Mouse (Mus musculus): ENCODE measurements around the gene Prkag2.
"Not testable (repeated sequence)": the region's sequence is repeated elsewhere in the genome, so short reads cannot be mapped to it uniquely, and the experiment has no call there.

Gene Prkag2

DNA sequence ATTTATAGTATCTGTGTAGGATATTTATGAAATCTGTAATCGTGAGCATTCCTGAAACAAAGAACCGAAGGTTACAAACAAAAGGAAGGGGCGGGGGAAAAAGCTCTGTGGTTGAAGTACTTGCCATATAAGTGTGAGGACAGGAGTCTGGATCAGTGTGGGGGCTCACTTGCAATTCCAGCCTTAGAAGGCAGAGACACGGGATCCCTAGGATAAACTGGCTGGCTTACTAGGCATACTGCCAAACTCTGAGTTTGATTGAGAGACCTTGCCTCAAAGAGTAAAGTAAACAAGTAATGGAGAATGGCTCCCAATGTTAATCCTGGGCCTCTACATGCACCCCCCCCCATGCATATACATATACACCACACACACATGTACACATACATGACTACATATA lies 221.7 kb downstream of the Prkag2 start:
- intact Hi-C loops (cut with DNase I) = no loop called here

DNA sequence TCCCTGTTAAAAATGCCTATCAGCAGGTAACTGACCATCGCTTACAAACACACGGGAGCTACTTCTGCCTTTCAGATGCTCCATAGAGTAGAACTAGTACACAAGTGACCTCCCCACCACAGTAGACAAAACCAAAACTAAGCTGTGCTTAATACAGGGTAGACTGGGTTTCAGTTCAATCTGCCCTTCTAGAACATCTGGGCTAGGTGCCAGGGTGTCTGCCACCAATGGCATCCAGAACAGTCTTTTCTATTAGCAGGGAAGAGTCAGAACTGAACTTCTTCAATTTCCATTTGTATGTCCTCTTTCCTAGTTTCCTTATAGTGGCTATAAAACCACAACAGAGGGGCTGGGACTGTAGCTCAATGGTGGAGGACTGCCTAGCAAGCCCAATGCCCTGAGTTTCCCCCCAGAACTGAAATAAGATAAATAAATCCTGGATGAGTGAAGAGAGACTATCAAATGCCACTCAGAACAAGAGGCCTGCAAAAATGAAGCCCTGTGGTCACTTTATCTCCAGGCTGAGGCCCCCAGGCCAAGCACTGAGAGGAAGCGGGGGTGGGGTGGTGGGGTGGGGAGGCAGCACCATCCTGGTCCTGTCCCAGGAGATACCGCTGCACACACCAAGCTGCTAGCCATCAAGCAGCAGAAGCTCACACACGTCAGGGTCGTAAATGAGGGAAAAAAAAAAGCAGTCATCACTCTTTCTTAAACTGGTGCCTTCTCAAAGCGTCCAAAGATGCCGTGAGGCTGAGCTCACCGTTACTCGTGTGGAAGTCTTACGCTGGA lies 222.4 kb downstream of the Prkag2 start:
- intact Hi-C loops (cut with DNase I) = no loop called here

DNA sequence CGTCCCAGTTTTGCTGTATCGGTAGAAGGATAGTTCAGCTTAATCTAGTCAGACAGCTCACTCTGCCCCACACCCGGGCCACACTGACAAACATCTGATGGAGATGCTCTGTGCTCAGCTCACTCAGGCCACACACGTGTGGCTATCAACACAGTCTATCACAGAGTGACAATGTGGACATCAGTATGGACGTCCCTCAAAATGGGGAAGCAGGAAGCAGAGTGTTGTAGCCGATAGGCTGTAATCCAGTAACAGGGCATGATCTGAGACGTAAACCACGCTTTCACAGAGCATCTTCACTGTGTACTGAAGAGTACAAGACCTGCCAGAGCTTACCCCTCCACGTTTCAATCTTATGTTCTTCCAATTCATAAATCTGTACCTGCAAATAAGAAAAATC lies 223.8 kb downstream of the Prkag2 start:
- intact Hi-C loops (cut with DNase I) = no loop called here

DNA sequence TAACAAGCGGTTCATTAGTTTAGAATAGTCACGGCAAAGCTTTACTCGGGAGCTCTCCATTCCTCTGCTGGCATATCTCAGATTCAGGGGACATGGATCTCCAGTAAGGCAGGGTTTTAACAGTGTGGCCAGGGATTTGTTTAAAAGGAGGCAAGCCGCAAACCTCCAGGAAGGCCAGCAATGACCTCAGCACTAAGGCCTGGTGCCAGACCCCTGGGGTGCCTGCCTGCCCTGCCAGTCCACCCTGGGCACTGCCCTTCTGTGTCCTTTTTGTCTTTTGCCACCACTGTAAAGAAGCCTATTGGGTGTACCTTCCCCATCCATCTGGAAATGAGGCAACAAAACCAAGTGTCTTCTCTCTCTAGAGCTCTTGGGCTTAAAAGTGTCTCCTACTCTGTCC lies 226.3 kb downstream of the Prkag2 start:
- intact Hi-C loops (cut with DNase I) = no loop called here

DNA sequence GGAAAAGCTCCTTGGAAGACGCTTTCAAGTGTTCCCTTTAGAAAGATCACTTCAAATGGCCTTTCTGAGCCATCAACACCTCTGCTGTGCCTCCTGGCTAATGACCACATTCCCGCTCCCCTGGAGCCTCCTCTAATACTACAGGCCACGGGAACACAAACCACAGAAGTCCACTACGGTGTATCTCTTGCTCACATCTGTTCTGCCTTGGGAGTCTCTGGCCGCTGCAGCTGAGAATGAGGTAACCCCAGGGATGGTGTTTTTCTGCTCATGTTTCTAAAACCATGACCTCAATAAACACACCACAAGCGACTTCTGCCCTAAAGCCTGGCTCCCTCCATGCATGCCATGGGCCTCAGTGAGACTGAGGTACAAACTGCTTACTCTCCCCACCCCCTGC lies 227.2 kb downstream of the Prkag2 start:
- intact Hi-C loops (cut with DNase I) = no loop called here

DNA sequence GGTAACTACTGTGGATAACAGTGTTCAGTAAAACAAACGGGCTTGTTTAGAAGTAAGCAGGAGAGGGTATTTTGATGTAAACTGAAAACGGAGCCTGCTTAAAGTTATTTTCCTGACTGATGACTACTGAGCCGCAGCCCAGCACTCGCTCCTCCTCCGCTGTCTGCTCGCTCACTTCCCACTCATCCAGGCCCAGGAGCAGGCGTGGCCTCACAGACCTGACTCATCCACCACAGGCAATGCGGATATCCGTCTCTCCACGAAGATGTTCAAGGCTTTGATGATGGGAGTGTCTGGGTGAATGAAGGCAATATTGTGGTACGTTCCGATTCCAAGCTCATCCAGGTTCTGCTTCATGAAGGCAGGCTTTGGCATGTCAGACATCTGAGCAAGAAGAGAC lies 229.2 kb downstream of the Prkag2 start:
- intact Hi-C loops (cut with DNase I) = no loop called here

DNA sequence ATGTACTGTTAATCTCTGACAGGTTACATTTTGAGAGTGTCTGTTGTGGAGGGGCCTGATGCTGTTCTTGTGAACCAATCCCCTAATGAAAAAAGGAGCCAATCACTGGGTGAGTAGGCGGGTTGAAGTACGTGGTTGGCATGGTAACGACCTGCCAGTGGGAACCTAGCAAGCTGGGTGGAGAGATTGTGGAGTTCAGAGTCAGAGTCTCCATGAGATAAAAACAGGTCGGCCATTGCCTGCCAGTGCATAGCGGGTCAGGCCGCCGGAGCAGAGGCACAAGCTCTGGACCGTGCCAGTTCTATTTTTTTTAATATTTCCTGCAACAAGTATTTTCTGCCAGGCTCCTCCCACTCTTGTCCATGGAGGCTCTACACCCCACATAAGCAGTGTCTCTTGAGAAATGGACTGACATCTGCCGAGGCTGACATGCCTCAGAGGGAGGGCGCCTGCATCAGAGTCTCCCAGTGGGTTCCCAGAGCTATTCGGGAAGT lies 230.6 kb downstream of the Prkag2 start:
- intact Hi-C loops (cut with DNase I) = no loop called here

DNA sequence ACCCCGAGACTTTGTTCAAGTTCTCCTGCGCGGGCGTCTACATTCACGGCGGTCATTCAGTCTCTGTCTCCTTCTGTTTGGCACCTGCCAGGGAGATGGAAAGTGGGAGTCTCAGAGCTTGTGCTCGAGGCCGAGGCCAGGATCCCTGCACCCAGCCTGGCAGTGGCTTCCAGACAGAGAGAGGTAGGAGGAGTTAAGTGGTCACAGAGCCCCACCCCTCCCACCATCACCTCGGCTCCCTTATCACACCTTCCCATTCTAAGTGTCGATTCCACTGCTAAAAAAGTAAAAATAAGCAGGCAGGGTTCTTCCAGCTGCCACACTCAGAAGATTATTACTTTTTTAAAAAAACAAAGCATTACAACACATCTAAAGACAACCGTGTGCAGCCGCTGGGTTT lies 236.6 kb downstream of the Prkag2 start:
- intact Hi-C loops (cut with DNase I) = no loop called here

DNA sequence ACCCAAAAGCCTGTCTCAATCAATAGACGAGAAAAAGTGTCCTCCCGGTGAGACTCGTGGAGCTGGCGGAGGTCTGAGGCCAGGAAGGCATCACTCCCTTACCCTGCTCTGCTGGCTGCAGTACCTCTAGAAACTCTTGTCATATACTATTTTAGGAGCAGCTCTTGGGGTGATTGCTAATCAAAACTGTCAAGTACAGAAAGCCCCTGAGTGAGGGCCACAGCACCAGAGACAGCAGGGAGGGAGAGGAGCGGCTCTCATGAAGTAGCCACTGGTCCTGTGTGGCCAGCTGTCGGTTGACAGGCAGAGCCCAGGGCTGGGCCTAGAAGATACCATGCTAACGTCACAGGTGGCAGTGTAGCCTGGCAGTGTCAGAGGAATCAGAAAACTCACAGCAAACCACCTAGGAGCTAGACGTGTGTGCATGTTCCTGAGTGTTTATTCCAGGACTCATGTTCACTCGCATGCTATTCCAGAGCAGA lies 239.0 kb downstream of the Prkag2 start:
- intact Hi-C loops (cut with DNase I) = no loop called here

DNA sequence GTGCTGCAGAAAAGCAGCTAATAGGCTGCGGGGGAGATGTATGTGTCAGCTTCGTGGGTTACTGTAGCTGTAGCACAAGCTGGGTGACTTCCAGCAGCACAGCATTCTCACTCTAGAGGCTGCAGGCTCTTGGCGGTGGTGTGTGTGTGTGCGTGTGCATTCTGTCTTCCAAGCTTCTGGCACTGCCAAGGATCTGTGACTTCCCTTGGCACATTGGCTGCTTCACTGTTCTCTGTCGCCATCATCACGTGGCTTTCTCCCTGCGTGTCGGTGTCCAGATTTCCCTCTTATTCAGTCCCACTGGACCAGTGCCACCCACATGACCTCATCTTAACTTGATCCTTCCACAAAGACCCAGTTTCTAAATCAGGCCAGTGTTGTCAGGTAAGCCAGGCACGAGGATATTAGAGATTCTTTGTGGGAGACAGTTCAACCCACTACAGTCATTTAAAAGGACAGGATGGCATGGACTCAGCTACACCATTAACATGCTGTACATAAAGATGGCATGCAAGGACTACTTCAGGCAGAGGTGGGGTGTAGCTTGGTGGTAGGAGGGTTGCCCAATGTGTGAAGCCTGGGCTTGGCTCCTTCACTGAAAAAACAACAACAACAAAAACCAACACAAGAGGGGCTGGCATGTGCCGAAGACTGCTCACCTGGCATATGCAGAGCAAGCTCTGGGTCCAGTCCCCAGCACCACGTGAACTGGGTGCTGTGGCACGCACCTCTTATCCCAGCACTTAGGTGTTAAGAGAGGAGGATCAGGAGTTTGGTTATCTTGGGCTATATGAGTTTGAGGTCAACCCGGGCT lies 239.6 kb downstream of the Prkag2 start:
- intact Hi-C loops (cut with DNase I) = no loop called here

DNA sequence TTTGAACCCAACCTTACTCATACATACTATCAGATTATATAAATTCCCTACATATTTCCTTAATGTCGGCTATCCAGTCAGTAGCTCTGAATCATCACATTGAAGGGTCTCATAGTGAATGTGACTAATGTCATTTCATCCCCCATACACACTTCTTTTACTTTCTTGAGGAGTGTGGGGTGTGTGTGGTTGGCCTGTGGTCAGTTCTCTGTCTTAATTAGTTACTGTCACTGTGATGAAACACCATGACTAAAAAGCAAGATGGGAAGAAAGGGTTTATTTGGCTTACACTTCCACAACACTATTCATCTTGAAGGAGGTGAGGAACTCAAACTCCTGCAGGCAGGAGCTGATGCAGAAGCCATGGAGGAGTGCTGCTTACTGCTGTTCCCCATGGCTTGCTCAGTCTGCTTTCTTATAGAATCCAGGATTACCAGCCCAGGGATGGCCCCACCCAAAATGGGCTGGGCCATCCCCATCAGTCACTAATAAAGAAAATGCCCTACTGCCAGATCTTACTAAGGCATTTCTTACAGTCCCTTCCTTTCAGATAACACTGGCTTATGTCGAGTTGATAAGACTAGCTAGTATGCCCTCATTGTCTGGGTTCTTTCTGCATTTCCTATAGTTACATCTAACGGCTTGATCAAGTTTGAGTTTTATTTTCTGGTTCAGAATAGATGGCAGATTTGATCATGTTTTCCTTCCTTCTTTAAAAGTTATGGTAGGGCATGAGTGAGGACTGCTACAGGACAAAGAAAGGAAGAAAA lies 240.5 kb downstream of the Prkag2 start:
- intact Hi-C loops (cut with DNase I) = no loop called here

DNA sequence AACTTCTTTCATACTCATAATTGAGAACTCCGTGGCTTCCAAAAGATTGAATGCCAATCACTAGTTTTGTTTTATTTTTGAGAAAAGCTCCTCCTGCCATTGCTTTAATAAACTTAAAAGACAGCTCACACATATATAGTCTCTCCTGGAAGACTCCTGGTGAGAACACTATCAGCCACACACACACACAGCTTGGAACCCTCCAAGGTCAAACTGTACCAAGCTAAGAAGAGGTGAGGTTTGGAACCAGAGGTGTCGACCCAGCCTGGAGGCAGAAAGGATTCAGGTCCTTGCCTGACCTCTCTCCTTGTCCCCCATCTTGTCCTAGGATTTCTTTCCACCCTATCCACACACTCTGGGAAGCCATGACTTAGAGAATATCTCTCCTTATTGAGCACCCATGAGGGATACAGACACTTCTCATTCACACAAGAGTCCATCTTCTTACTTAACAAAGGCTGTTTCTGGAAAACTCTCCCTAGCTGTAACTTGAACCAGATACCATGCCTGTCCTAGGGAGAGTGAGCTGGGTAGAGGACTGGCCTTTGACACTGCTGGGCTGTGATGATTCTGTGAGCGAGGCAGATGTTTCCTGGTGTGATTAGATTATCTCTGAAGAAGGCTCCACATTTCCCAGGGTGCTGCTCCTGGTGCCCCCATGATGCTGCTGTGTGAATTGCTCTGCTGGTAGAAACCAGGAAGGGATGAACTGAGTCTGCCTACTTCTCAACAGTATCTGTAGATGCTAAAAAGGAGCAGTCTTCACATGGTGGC lies 245.4 kb downstream of the Prkag2 start:
- intact Hi-C loops (cut with DNase I) = no loop called here

DNA sequence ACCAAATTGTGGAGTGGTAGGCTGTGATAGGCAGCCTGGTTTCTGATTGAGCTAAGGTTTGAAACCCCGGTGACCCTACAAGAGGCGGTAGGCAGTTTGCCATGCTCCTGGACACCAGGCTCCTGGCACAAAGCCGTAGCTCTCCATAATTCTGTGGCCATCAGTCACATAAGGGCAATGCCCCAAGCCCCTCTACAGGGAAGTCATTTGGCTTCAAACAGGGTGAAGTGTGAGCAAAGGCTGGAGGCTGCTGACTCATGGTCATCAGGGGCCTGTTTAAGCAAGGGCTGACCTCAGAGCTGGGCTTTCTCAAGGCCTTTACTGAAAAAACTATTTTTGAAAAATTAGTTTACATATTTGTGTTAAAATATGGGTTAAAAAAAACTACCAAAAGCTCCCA lies 246.2 kb downstream of the Prkag2 start:
- intact Hi-C loops (cut with DNase I) = no loop called here

DNA sequence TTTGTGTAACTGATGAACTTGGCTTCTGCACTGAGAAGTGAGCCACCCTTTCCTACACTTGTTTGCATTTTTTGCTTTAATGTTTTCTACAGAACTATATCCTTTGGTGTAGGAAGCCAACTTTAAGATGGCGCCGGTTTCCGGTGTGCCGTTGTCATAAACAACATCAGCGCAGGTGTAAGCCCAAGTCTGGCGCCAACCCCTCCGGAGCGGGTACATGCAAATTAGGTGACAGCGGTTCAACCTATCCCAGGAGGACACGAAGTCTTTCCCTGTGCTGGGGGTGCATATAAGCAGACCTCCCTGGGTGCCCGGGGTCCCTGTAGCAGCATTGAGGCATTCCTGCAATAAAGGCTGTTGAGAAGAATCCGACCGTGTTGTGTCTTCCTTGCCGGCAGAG lies 252.2 kb downstream of the Prkag2 start:
- intact Hi-C loops (cut with DNase I) = not testable (repeated sequence)

DNA sequence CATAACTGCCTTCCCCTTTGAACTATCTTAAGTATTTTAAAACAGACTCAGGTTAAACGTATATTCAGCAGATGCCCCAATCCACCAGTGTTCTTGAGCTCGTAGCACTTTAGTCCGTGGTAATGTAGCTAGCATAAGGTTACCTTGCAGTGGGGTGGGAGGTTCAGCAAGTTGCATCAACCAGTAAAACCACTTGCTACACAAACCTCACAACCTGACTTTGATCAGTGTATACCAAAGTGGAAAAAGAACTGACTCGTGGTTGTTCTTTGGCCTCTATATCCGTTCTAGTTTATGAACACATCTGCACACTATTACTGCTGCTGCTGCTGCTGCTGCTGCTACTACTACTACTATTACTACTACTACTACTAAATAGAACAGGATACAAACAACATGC lies 256.6 kb downstream of the Prkag2 start:
- intact Hi-C loops (cut with DNase I) = no loop called here

DNA sequence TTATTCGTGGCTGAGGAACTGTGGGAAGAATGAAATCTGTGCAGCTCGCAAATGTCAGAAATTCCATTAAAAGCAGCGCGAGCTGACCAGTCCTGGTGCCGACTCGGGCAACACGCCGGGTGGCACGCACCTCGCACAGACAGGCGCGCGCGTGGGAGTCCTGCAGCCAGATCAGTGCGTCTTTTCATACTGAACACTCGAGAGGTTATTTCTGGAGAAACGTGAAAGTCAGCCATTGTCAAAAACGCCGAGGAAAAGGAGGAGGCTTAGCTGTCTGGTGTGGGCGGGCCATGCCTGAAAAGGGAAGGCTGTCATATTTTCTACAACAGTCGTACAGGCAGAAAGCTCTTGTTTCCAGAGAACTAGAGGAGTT lies 257.4 kb downstream of the Prkag2 start:
- intact Hi-C loops (cut with DNase I) = no loop called here

DNA sequence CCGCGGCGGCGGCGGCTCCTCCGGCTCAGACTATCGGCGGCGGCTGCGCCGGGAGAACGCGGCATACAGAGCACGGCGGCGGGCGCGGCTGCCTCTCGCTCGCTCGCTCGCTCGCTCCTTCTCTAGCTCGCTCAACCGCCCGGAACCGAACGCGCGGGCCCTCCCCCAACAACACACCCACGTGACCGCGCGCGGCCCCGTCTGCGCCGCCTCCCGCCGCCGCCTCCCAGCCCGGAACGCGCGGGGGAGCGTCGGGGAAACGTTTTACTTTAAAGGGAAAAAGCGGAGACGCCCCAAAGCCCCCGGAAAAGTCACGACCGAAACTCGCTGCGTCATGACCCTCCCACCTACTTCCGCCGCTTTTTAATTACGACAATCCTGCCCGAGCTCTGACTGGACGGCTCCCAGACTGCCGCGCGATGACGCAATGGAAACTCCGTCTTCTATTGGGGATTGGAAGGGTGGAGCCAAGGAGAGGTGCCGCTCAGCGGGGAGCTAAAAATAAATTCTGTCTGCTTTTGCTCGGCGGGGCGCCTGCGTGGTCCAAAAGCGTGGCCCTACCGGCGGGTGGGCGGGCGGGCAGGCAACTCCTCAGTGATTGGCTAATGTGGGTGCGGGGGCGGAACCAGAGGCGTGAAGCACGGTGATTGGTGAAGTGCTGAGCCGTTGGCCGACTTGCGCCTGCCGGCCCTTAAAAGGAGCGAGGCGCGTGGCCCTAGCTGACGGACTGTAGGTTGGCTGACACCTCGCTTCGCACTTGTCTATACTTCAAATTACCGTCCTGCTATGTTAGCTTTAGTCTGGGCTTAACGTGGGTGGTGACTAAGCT lies 258.0 kb downstream of the Prkag2 start, which contains the start of gene Rheb:
Gene Rheb (minus strand): TSS at position 351 of the 829 bp plus-strand sequence.
- intact Hi-C loops (cut with DNase I) = no loop called here

DNA sequence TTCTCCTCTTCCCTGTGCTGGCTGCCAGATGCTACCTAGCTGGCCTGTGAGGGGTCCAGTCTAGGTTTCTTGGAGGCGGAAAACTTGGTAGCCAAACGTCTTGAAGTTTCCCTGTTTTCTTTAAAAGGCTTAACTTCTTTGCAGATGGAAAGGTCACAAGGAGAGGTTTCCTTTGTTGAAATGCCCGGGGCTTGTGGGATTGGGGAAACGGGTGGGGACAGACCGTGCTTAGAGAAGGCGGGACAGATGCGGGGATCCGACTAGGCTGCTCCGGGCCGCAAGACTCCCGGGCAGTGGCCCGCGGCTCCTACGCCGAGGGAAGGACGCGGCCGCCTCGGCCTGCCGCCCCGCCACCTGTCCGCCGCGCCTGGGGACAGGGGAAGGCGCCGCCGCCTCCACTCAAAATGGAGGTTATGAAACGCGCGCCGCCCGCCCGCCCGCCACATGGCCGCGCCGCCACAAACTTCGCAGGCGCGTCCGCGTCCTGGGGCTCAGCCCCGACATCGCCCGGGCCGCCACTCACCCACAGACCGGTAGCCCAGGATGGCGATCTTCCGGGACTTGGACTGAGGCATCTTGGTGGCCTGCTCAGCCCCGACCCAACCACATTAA lies 258.7 kb downstream of the Prkag2 start:
- intact Hi-C loops (cut with DNase I) = no loop called here

DNA sequence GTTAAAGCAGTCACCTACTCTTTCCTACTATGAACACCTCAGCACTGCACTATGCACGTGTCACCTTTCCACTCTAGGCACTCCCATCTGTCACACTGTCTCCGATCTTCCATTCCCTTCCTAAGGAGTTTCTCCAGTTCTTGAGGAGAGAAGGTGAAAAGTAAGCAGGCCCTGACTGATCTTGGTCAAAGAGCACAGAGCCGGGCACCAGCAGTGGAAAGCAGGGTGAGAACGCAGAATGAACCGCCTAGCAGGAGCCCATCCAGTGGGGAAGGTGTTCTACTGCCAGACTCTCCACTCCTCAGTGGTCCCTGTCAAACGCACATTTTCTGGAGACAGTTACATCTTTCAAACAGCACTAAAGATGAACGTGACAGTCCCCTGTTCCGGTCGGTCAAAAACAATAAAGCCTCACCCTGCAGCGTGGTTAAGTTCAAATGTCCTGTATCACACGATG lies 259.4 kb downstream of the Prkag2 start:
- intact Hi-C loops (cut with DNase I) = no loop called here
